Mouse (Mus musculus): ENCODE results near the gene Ctnna2. TPM values are rescaled to one million over a fixed set of nuclear protein-coding genes. Genes with fewer than 3 reads are reported as not detected.

The Ctnna2 gene
- polyA plus RNA-seq, 1 experiment from 2014 or later, result 0.83 TPM

DNA sequence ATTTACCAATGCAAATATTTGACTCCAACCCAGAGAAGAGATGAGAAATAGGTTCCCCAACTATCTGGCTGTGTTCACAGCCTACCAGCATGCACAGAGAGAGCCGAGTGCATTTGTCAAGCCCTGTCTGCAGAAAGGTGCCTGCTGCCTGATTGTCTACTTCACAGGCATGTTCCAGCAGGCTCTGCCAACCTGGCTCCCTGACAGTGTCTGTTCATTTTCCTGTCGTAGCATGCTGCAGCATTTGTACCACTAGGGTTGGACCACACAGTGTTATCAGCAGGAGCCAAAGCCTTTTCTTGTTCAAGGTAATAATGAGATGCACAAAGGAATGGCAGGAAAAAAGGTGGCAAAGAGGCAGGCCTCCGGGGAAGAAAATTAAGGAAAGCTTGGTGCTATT is 1001.7 kb downstream of the Ctnna2 start:
- H3K9me3 ChIP-seq (ENCODE audit: control insufficient read depth, low read length), result no peaks in the 10 kb centered on the region
- no peak overlapping the region for H3K9ac ChIP-seq (ENCODE audit: low read length)
- no peaks in the 10 kb centered on the region for H3K4me1 ChIP-seq (replicated peaks; ENCODE audit: control insufficient read depth, insufficient read depth, low read length)
- H3K4me3 ChIP-seq (ENCODE audit: low read length), result no peak overlapping the region
- no peak overlapping the region for H3K27ac ChIP-seq (ENCODE audit: low read length)
- no peaks in the 10 kb centered on the region for H3K36me3 ChIP-seq (ENCODE audit: control insufficient read depth, insufficient read depth, low read length)
- no peak overlapping the region for H3K4me2 ChIP-seq (ENCODE audit: low read depth, low read length)
- no peaks in the 10 kb centered on the region for H3K27me3 ChIP-seq (ENCODE audit: control insufficient read depth, insufficient read depth, low read depth, low read length)
- no peak for ATAC-seq (ENCODE audit: low read depth)
- 17% methylated on average over 3 of the region's 3 CpGs for WGBS

DNA sequence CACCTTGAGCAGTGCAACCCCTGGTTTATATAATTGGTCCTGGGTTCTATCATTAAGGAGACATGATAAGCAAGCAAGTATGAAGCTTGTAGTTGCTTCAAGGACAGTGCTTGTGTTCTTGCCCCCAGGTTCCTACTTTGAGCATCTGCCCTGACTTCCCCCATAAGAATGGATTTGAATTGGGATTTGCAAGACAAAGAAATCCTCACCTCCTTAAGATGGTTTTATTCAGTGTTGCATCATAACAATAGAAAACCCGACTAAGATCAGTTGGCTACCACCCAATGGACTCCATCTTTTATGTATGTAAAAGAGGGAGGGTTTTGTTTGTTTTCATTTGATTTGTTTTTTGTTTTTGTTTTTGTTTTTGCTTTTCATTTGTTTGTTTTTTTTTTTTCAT is 1005.2 kb downstream of the Ctnna2 start:
- ATAC-seq (ENCODE audit: low read depth), result no peak
- no peak overlapping the region for H3K27ac ChIP-seq (ENCODE audit: low read length)
- no peak overlapping the region for H3K9ac ChIP-seq (ENCODE audit: low read length)
- 73% methylated on average over 1 of the region's 1 CpGs for WGBS
- no peak overlapping the region for H3K4me2 ChIP-seq (ENCODE audit: low read depth, low read length)
- no peak overlapping the region for H3K4me3 ChIP-seq (ENCODE audit: low read length)
- H3K4me1 ChIP-seq (replicated peaks; ENCODE audit: control insufficient read depth, insufficient read depth, low read length), result no peaks in the 10 kb centered on the region
- no peaks in the 10 kb centered on the region for H3K36me3 ChIP-seq (ENCODE audit: control insufficient read depth, insufficient read depth, low read length)
- no peaks in the 10 kb centered on the region for H3K27me3 ChIP-seq (ENCODE audit: control insufficient read depth, insufficient read depth, low read depth, low read length)
- H3K9me3 ChIP-seq (ENCODE audit: control insufficient read depth, low read length), result no peaks in the 10 kb centered on the region

DNA sequence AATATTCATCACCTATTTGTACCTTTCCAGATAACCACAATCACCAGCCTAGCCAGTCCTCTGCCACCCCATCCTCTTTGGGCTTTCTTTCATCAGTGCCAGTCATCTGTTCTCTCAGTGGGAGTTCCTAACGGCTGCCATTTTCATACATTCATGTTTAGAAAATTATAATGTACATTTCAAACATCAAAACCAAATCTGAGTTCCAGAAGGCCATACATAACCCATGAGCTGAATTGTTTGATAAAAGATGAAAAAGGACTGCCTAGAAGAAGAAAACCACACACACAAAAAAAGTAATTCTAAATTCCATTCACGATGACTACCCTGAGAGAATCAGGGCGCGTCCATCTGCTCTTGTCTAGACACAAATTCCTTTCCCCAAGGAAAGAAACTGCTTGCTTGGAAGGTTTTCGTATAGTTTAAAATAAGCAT is 1014.5 kb downstream of the Ctnna2 start:
- H3K36me3 ChIP-seq (ENCODE audit: control insufficient read depth, insufficient read depth, low read length), result no peaks in the 10 kb centered on the region
- 78% methylated on average over 5 of the region's 5 CpGs for WGBS
- no peaks in the 10 kb centered on the region for H3K9me3 ChIP-seq (ENCODE audit: control insufficient read depth, low read length)
- no peaks in the 10 kb centered on the region for H3K27me3 ChIP-seq (ENCODE audit: control insufficient read depth, insufficient read depth, low read depth, low read length)
- no peak for ATAC-seq (ENCODE audit: low read depth)
- H3K4me2 ChIP-seq (ENCODE audit: low read depth, low read length), result no peak overlapping the region
- H3K4me1 ChIP-seq (replicated peaks; ENCODE audit: control insufficient read depth, insufficient read depth, low read length), result no peaks in the 10 kb centered on the region
- H3K9ac ChIP-seq (ENCODE audit: low read length), result no peak overlapping the region
- no peak overlapping the region for H3K4me3 ChIP-seq (ENCODE audit: low read length)
- H3K27ac ChIP-seq (ENCODE audit: low read length), result no peak overlapping the region

DNA sequence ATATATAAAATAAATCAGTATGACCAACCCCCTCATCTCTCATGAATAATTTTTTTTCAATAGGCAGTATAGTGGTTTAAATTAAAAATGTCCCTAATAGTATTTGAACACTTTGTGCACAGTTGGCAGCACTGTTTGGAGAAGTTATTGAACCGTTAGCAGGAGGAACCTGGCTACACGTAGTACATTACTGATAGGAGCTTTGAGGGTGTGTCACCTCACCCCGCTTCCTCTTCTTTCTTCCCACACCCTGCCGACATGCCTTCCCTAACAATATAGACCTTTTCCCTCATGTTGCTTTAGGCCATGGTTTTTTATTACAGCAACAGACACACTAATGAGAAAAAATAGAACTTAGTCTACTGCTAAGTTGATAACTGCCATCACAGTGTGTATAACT is 1071.4 kb downstream of the Ctnna2 start:
- Histone ChIP-seq H3K4me1 (replicated peaks; ENCODE audit: control insufficient read depth, insufficient read depth, low read length) (no peaks in the 10 kb centered on the region), H3K4me2 (ENCODE audit: low read depth, low read length) (no peak overlapping the region), H3K9ac (ENCODE audit: low read length) (no peak overlapping the region), H3K36me3 (ENCODE audit: control insufficient read depth, insufficient read depth, low read length) (no peaks in the 10 kb centered on the region), H3K27me3 (ENCODE audit: control insufficient read depth, insufficient read depth, low read depth, low read length) (no peaks in the 10 kb centered on the region), H3K27ac (ENCODE audit: low read length) (no peak overlapping the region), H3K4me3 (ENCODE audit: low read length) (no peak overlapping the region), H3K9me3 (ENCODE audit: control insufficient read depth, low read length) (no peaks in the 10 kb centered on the region)
- WGBS, result 66% methylated on average over 4 of the region's 4 CpGs
- ATAC-seq (ENCODE audit: low read depth), result no peak

DNA sequence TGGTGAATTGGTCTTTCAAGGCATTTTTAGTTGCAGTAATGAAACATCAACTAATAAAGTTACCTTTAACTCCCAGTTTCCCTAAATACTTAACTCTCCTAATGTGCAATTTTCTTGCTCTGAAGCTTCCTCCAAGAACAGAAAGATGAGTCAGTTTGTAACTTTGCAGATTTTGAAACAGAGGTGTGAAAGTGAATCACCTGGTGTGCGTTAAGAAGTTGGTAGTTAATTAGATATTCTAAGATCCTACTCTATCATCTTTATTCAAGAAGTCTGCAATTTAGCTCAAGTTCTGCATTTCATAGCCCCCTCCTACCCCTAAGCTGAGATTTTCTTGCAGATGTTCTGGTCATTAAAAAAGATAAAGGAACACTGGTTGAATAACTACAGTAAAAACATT is 1082.3 kb downstream of the Ctnna2 start:
- no peak overlapping the region for H3K9ac ChIP-seq (ENCODE audit: low read length)
- 81% methylated on average over 1 of the region's 1 CpGs for WGBS
- no peaks in the 10 kb centered on the region for H3K36me3 ChIP-seq (ENCODE audit: control insufficient read depth, insufficient read depth, low read length)
- H3K4me1 ChIP-seq (replicated peaks; ENCODE audit: control insufficient read depth, insufficient read depth, low read length), result no peaks in the 10 kb centered on the region
- ATAC-seq (ENCODE audit: low read depth), result no peak
- no peak overlapping the region for H3K4me3 ChIP-seq (ENCODE audit: low read length)
- no peaks in the 10 kb centered on the region for H3K27me3 ChIP-seq (ENCODE audit: control insufficient read depth, insufficient read depth, low read depth, low read length)
- H3K9me3 ChIP-seq (ENCODE audit: control insufficient read depth, low read length), result no peaks in the 10 kb centered on the region
- H3K27ac ChIP-seq (ENCODE audit: low read length), result no peak overlapping the region
- H3K4me2 ChIP-seq (ENCODE audit: low read depth, low read length), result no peak overlapping the region
